Mouse (Mus musculus) forebrain, embryonic 12.5 days (tissue): ENCODE measurements at regions not wholly inside any gene's neighbourhood (a gene's known extent, or its start where the extent isn't known, plus 50 kb on each side); places are given as distances from the start of the nearest gene placed in this dataset.

Experiments
- ATAC-seq: fragments of 200-750 bp; cut with Nextera tagmentation; 2 replicates; pipeline ENCODE4 v1.8.0; 2017; ENCODE audit warnings: moderate TSS enrichment; ENCODE audit not compliant: low FRiP score
- H3K27ac ChIP-seq: fragments of 300-500 bp; sonication (generic); 2 replicates; pipeline ENCODE4 v1.5.1; 2016; ENCODE audit warnings: mild to moderate bottlenecking
- H3K27me3 ChIP-seq: fragments of 300-500 bp; sonication (generic); 2 replicates; pipeline ENCODE4 v1.6.1; 2016; ENCODE audit warnings: mild to moderate bottlenecking
- H3K36me3 ChIP-seq: fragments of 300-500 bp; sonication (generic); replicated peaks from 2 replicates; pipeline ENCODE4 v1.6.1; 2016; ENCODE audit warnings: mild to moderate bottlenecking
- H3K4me1 ChIP-seq: fragments of 300-500 bp; sonication (generic); 2 replicates; pipeline ENCODE4 v1.6.1; 2016
- H3K4me2 ChIP-seq: fragments of 300-500 bp; sonication (generic); 2 replicates; pipeline ENCODE4 v1.6.1; 2016; ENCODE audit warnings: mild to moderate bottlenecking, moderate library complexity
- H3K4me3 ChIP-seq: fragments of 300-500 bp; sonication (generic); replicated peaks from 2 replicates; pipeline ENCODE4 v1.5.1; 2016; ENCODE audit warnings: mild to moderate bottlenecking
- H3K9ac ChIP-seq: fragments of 300-500 bp; sonication (generic); 2 replicates; pipeline ENCODE4 v1.6.1; 2016; ENCODE audit warnings: mild to moderate bottlenecking
- H3K9me3 ChIP-seq: fragments of 300-500 bp; sonication (generic); 2 replicates; pipeline ENCODE4 v1.6.1; 2016
- WGBS: fragments of 180-500 bp; shearing (Covaris S2); methylation state at CpG from one replicate; pipeline ENCODE4 v1.1.7; 2016; 5-methylcytosine and 5-hydroxymethylcytosine counted together

DNA sequence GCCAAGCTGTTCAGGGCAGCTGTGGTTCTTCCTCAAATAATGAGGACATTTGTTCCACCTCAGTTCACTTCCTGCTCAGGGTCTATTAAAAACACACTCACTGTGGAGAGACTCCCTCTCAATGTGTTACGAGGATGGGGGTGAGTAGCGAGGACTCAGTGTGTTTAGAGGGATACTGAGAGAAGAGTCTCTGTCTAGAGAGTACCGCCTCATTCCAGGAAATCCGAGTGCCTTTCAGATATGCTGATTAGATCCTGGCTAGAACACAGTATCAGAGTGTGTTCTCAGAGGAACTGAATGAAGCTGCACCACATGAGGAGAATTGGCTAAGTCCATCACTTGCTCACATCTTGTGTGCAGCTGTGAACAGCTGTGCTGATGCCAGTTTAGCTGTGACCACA is 197.0 kb upstream of the Adamts9 start:
- H3K9me3 ChIP-seq = no peaks in the 10 kb centered on the region
- H3K36me3 ChIP-seq = no peaks in the 10 kb centered on the region
- H3K27ac ChIP-seq = no peak overlapping the region
- H3K9ac ChIP-seq = no peak overlapping the region
- H3K4me1 ChIP-seq = peaks cover 6% of the 10 kb centered on the region; the same call in 1 of the 2 replicates
- 21% methylated on average over 4 of the region's 4 CpGs for WGBS
- H3K4me3 ChIP-seq = no peak overlapping the region
- ATAC-seq = no peak
- no peaks in the 10 kb centered on the region for H3K27me3 ChIP-seq
- no peak overlapping the region for H3K4me2 ChIP-seq

DNA sequence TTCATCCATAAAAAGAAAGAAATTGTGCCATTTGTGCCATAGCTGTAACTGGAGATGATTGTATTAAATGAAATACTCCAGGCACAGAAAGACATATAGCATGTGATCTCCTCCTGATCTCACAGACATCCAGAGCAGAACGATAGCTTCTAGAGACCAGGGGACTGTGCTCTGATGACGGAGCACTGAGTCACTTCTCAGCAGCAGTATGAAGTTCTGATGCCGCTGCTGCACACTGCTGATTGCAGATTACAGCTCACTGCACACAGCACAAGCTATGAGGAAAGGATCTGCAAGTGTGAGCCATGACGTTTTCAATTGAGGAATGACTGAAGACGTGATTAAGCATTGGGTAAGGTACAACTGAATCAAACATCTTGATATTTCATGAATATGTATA is 190.6 kb upstream of the Adamts9 start:
- Histone ChIP-seq H3K27ac (no peak overlapping the region), H3K36me3 (no peaks in the 10 kb centered on the region), H3K27me3 (no peaks in the 10 kb centered on the region), H3K4me2 (no peak overlapping the region), H3K9ac (no peak overlapping the region), H3K9me3 (no peaks in the 10 kb centered on the region), H3K4me3 (no peak overlapping the region), H3K4me1 (no peaks in the 10 kb centered on the region)
- no peak for ATAC-seq
- WGBS = 82% methylated on average over 5 of the region's 5 CpGs

DNA sequence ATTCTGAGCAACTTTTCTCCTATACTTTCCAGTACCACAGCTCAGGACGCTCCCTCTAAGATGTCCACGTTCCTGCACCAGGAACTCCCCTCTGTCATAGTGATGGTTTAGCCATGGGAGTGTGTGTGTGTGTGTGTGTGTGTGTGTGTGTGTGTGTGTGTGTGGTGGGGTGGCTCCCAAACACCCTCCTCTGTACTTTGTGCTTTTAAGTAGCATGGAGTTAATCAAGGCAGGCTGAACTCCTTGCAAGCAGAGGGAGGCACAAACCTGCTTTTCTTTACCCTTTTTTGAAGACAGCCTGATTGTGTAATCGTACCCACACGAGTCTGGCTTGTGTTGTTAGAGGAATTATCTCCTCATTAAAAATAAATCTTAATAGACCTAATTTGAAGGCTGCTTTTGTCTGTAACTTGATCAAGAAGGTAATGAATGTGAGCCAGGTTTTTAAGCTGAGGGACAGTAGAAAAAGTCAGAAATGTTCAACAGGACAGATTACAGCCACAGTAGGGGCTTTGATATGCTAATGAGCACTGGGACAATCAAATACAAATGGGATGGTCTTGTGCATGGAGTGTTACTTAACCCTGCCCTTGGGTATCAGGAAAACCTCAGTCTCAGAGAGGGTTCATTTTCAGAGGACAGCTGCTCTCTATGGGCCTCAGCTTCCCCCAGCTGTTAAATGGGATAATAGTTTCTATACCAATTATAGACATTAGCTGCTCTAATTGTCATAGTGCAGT is 187.8 kb upstream of the Adamts9 start:
- ATAC-seq = peak; percentile 79; the same call in 1 of the 2 replicates
- 0 out of 2 replicates have a peak overlapping the region, but pooled peaks have one; percentile 13 for H3K27ac ChIP-seq
- 21% methylated on average over 4 of the region's 4 CpGs for WGBS

GRCm38 (mm10) chr6:93119482-93119881 is 176.2 kb upstream of the Adamts9 start:
- Histone ChIP-seq H3K9me3 (no peaks in the 10 kb centered on the region), H3K9ac (no peak overlapping the region), H3K4me1 (no peaks in the 10 kb centered on the region), H3K36me3 (no peaks in the 10 kb centered on the region), H3K4me3 (no peak overlapping the region), H3K27ac (no peak overlapping the region), H3K27me3 (no peaks in the 10 kb centered on the region), H3K4me2 (no peak overlapping the region)
- no peak for ATAC-seq
- WGBS = 81% methylated on average over 12 of the region's 12 CpGs

More for the DNA sequence above, 187.8 kb upstream of the Adamts9 start:
- Histone ChIP-seq H3K36me3 (no peaks in the 10 kb centered on the region), H3K4me2 (no peak overlapping the region), H3K27me3 (no peaks in the 10 kb centered on the region), H3K4me1 (no peaks in the 10 kb centered on the region), H3K9ac (no peak overlapping the region), H3K4me3 (no peak overlapping the region), H3K9me3 (no peaks in the 10 kb centered on the region)

- ATAC-seq = no peak
- Histone ChIP-seq H3K27me3 (no peaks in the 10 kb centered on the region), H3K4me2 (no peak overlapping the region), H3K9ac (no peak overlapping the region), H3K4me1 (no peaks in the 10 kb centered on the region), H3K4me3 (no peak overlapping the region), H3K27ac (no peak overlapping the region), H3K36me3 (no peaks in the 10 kb centered on the region), H3K9me3 (no peaks in the 10 kb centered on the region)
- 90% methylated on average over 3 of the region's 3 CpGs for WGBS
Observed at GRCm38 (mm10) chr6:93113361-93113760, 170.1 kb upstream of the Adamts9 start.

DNA sequence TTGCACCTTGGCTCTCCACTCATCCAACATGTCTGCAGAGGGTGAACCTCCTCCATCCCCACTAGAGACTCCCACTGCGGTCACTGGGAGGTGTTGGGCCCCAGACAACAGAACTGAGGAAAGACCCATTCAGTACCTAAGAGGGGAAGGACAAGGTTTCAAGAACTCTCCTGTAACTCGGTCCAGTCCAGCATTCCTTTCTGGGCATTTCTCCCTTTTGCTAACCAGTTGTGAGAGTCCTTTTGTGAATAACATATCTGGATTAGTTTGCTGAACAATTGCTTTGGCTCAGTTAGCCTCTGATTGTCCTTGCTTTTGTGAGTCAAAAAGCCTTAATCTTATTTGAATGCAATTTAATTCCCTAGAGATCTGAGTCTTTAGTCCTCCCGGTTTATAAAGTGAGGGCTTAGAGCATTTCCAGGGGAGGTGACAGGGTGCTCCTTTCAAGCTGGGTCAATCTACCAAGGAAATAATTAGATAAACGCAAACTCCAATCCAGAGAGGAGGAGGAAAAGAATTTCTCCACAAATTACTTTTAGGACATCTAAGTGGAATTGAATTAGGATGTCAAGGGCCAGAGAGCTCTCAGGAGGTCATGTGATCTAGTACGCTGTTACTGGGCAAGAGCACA is 151.6 kb upstream of the Adamts9 start:
- WGBS = 7% methylated on average over 5 of the region's 5 CpGs

GRCm38 (mm10) chr6:93093770-93094169 is 150.5 kb upstream of the Adamts9 start:
- no peak for ATAC-seq
- Histone ChIP-seq H3K27me3 (0 out of 2 replicates have a peak, but pooled peaks cover 3% of the 10 kb centered on the region), H3K9me3 (no peaks in the 10 kb centered on the region; the same call in 1 of the 2 replicates), H3K4me2 (no peak overlapping the region), H3K36me3 (no peaks in the 10 kb centered on the region), H3K9ac (no peak overlapping the region), H3K4me3 (no peak overlapping the region), H3K4me1 (peaks cover 7% of the 10 kb centered on the region; the same call in 1 of the 2 replicates), H3K27ac (no peak overlapping the region)
- WGBS = 63% methylated on average over 2 of the region's 2 CpGs

More for the DNA sequence above, 151.6 kb upstream of the Adamts9 start:
- no peaks in the 10 kb centered on the region for H3K36me3 ChIP-seq
- H3K9ac ChIP-seq = no peak overlapping the region
- no peak overlapping the region for H3K27ac ChIP-seq
- peaks cover 7% of the 10 kb centered on the region; the same call in 1 of the 2 replicates for H3K4me1 ChIP-seq
- H3K4me2 ChIP-seq = no peak overlapping the region
- H3K9me3 ChIP-seq = no peaks in the 10 kb centered on the region; the same call in 1 of the 2 replicates
- 0 out of 2 replicates have a peak, but pooled peaks cover 3% of the 10 kb centered on the region for H3K27me3 ChIP-seq
- no peak for ATAC-seq
- H3K4me3 ChIP-seq = no peak overlapping the region

DNA sequence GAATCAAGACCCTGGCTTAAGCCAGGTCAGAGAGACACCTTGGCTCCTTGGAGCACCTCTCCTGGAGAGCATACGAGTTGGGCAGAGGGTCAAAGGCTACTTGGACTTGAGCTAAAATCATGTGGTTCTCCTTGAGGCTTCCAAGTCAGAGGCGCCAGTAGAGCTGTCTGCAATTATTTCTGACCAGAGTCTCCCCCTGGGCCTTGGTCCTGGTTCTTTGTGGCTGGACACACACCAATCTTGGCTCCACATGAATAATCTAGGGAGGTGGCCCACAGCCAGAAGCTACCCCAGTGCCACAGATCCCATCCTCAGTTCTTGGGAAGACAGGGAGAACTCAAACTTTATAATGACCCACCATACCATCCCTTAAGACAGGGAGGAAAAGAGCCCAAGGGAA is 144.0 kb upstream of the Adamts9 start:
- H3K9ac ChIP-seq = no peak overlapping the region
- ATAC-seq = no peak
- no peaks in the 10 kb centered on the region for H3K36me3 ChIP-seq
- no peaks in the 10 kb centered on the region for H3K27me3 ChIP-seq
- 78% methylated on average over 2 of the region's 2 CpGs for WGBS
- no peak overlapping the region for H3K27ac ChIP-seq
- no peak overlapping the region for H3K4me3 ChIP-seq
- H3K9me3 ChIP-seq = no peaks in the 10 kb centered on the region
- no peak overlapping the region for H3K4me2 ChIP-seq
- no peaks in the 10 kb centered on the region for H3K4me1 ChIP-seq

- ATAC-seq = no peak
- no peaks in the 10 kb centered on the region for H3K9me3 ChIP-seq
- no peaks in the 10 kb centered on the region for H3K27me3 ChIP-seq
- H3K4me3 ChIP-seq = no peak overlapping the region
- 93% methylated on average over 1 of the region's 1 CpGs for WGBS
- no peak overlapping the region for H3K4me2 ChIP-seq
- H3K27ac ChIP-seq = no peak overlapping the region
- no peaks in the 10 kb centered on the region for H3K4me1 ChIP-seq
- no peak overlapping the region for H3K9ac ChIP-seq
- no peaks in the 10 kb centered on the region for H3K36me3 ChIP-seq
Observed at GRCm38 (mm10) chr6:93084286-93084685, 141.0 kb upstream of the Adamts9 start.

DNA sequence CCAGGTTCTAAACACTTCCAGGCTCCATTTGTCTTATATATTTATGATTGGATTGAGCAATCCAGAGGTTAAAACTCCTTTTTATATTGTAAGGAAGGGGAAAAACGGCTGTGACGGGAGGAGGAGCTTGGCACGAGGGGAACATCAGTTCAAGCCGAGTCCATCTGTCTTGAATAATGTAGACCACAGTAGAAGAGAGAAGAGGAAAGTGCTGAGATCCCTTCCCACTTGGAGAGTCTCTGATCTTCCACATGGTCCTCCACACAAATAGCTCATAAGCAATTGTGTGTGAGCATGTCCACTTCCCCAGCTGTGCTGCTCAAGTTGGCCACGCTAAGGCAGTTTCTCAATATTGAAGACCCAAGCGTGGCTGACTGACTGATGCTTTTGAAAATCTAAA is 140.4 kb upstream of the Adamts9 start:
- no peak overlapping the region for H3K4me3 ChIP-seq
- no peak overlapping the region for H3K27ac ChIP-seq
- no peaks in the 10 kb centered on the region for H3K9me3 ChIP-seq
- H3K4me1 ChIP-seq = no peaks in the 10 kb centered on the region
- H3K27me3 ChIP-seq = no peaks in the 10 kb centered on the region
- no peak overlapping the region for H3K9ac ChIP-seq
- ATAC-seq = no peak
- H3K36me3 ChIP-seq = no peaks in the 10 kb centered on the region
- 90% methylated on average over 6 of the region's 6 CpGs for WGBS
- H3K4me2 ChIP-seq = no peak overlapping the region

DNA sequence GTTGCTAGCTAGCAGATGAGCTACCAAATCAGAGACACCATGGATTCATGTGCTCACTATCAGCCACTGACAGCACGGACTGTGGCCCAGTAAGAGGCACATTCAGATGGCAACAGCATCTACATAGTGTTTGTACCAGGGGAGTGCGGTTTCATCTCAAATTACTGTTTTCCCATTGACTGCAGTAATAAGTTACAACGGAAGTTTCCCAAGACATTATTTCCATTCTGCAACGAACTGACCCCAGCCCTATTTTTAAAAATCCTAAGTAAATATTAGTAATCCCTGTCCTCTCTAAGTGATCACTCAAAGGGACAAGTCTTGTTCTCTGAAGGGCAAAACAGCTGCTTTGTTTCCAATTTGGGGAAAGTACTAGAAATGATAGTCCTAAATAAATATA is 138.9 kb upstream of the Adamts9 start:
- H3K4me3 ChIP-seq = no peak overlapping the region
- no peak for ATAC-seq
- no peaks in the 10 kb centered on the region for H3K27me3 ChIP-seq
- H3K9ac ChIP-seq = no peak overlapping the region
- no peaks in the 10 kb centered on the region for H3K4me1 ChIP-seq
- H3K4me2 ChIP-seq = no peak overlapping the region
- H3K27ac ChIP-seq = no peak overlapping the region
- no peaks in the 10 kb centered on the region for H3K9me3 ChIP-seq
- no peaks in the 10 kb centered on the region for H3K36me3 ChIP-seq
- 88% methylated on average over 4 of the region's 4 CpGs for WGBS

GRCm38 (mm10) chr6:93076681-93077080 is 133.4 kb upstream of the Adamts9 start:
- H3K36me3 ChIP-seq = no peaks in the 10 kb centered on the region
- no peaks in the 10 kb centered on the region for H3K9me3 ChIP-seq
- no peak overlapping the region for H3K9ac ChIP-seq
- no peak overlapping the region for H3K4me3 ChIP-seq
- WGBS = 81% methylated on average over 1 of the region's 1 CpGs
- ATAC-seq = no peak
- H3K27me3 ChIP-seq = no peaks in the 10 kb centered on the region
- no peak overlapping the region for H3K4me2 ChIP-seq
- H3K27ac ChIP-seq = no peak overlapping the region
- H3K4me1 ChIP-seq = no peaks in the 10 kb centered on the region

GRCm38 (mm10) chr6:93075867-93076266 is 132.6 kb upstream of the Adamts9 start:
- H3K27me3 ChIP-seq = no peaks in the 10 kb centered on the region
- no peaks in the 10 kb centered on the region for H3K36me3 ChIP-seq
- no peak overlapping the region for H3K27ac ChIP-seq
- H3K4me3 ChIP-seq = no peak overlapping the region
- no peak for ATAC-seq
- H3K4me1 ChIP-seq = no peaks in the 10 kb centered on the region
- no peaks in the 10 kb centered on the region for H3K9me3 ChIP-seq
- no peak overlapping the region for H3K4me2 ChIP-seq
- H3K9ac ChIP-seq = no peak overlapping the region
- WGBS = 72% methylated on average over 5 of the region's 5 CpGs
